Mouse (Mus musculus): ENCODE data around the gene Atp8a2.

- TF ChIP-seq CTCF (IDR thresholded peaks at IDR 0.05; ENCODE audit: borderline replicate concordance, extremely low read depth, insufficient read depth, insufficient read length) (no peak), POLR2A (IDR thresholded peaks at IDR 0.05; ENCODE audit: borderline replicate concordance, extremely low read depth, insufficient read depth, insufficient read length, poor library complexity, severe bottlenecking) (no peak)
Observed at GRCm38 (mm10) chr14:59674556-59674955, 522.4 kb downstream of the Atp8a2 start.
